Comparison of ENCODE assay signal across 9 mouse cellular contexts in the genomic region with DNA sequence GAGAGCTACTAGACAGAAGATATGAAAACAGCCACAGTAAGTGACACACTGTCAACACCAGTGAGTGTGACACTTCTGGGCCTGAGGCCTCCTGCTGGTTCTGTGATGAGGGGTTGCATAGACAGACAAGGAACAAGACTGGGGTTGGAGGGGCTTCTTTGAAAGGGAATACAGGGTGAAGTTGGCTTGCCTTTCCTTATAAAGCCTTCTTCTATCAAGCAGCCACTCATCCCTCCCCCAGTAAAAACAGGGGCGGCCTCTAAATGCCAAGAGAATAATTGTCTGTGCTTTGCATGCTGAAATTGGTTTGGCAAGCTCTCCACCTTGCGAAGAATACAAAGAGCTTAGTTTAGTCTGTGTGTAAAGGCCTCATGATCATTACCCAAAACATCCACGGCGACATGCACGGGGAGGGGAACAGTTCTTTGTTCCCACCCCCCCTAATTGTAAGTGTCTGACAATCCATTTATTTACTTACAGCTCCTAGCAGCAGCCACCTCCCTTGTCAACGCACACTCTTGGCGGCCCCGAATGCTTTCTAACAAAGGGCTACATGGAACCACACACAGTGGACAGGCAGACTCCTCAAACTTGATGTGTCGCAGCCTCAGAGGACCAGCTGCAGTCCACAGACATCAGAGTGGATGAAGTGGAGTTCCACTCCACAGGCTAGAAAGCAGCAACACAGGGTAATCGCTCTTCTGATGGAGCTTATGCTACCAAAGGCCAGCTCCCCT.
DNase-seq lines count a peak whose midpoint lies in the region; ATAC-seq and TF ChIP-seq lines count a peak whose summit lies in the region.
"Had no signal": no experiment of that assay in that cellular context is flagged by ENCODE, and none has a peak within 500 bp of the region (broad histone marks: within the 10 kb centered on the region; RNA-seq: fewer than 3 reads in every experiment).

No protein-coding gene starts in this region.

- H3K4me1 ChIP-seq in intestine, embryonic 15.5 days (replicated peaks), result 0 out of 2 replicates have a peak, but pooled peaks cover 2% of the 10 kb centered on the region
- H3K4me1 ChIP-seq in intestine, postnatal 0 days (replicated peaks; ENCODE audit: control insufficient read depth, insufficient read depth, low read length), result no peaks in the 10 kb centered on the region
- no peaks in the 10 kb centered on the region for H3K4me1 ChIP-seq in hindbrain, embryonic 16.5 days (ENCODE audit: control insufficient read depth, insufficient read depth, low read depth, low read length)
- H3K4me1 ChIP-seq in neural tube, embryonic 12.5 days, result peaks cover 9% of the 10 kb centered on the region

- no peak overlapping the region for H3K9ac ChIP-seq in intestine, embryonic 15.5 days
- H3K9ac ChIP-seq in intestine, postnatal 0 days (ENCODE audit: low read depth, low read length), result no peak overlapping the region
- H3K9ac ChIP-seq in hindbrain, embryonic 16.5 days (ENCODE audit: low read depth, low read length), result no peak overlapping the region
- H3K9ac ChIP-seq in neural tube, embryonic 12.5 days, result no peak overlapping the region

- no peaks in the 10 kb centered on the region for H3K36me3 ChIP-seq in intestine, embryonic 15.5 days
- H3K36me3 ChIP-seq in intestine, postnatal 0 days (ENCODE audit: control insufficient read depth, insufficient read depth), result no peaks in the 10 kb centered on the region
- H3K36me3 ChIP-seq in hindbrain, embryonic 16.5 days (ENCODE audit: control insufficient read depth, insufficient read depth, low read length), result no peaks in the 10 kb centered on the region
- no peaks in the 10 kb centered on the region for H3K36me3 ChIP-seq in neural tube, embryonic 12.5 days

- no peak for TF ChIP-seq CTCF in intestine, postnatal 0 days (IDR thresholded peaks at IDR 0.05; ENCODE audit: low read depth)

- no peaks in the 10 kb centered on the region for H3K9me3 ChIP-seq in intestine, embryonic 15.5 days
- no peaks in the 10 kb centered on the region for H3K9me3 ChIP-seq in intestine, postnatal 0 days (ENCODE audit: control insufficient read depth)
- no peaks in the 10 kb centered on the region for H3K9me3 ChIP-seq in hindbrain, embryonic 16.5 days (ENCODE audit: control insufficient read depth, low read length)
- no peaks in the 10 kb centered on the region for H3K9me3 ChIP-seq in neural tube, embryonic 12.5 days

- H3K4me3 ChIP-seq in intestine, embryonic 15.5 days (replicated peaks), result no peak overlapping the region
- H3K4me3 ChIP-seq in intestine, postnatal 0 days (ENCODE audit: low read depth, low read length), result no peak overlapping the region
- no peak overlapping the region for H3K4me3 ChIP-seq in hindbrain, embryonic 16.5 days (ENCODE audit: low read length)
- no peak overlapping the region for H3K4me3 ChIP-seq in neural tube, embryonic 12.5 days

- WGBS in intestine, embryonic 15.5 days, result 65% methylated on average over 10 of the region's 10 CpGs
- WGBS in intestine, postnatal 0 days, result 69% methylated on average over 10 of the region's 10 CpGs
- 29% methylated on average over 10 of the region's 10 CpGs for WGBS in hindbrain, embryonic 16.5 days
- WGBS in neural tube, embryonic 12.5 days, result 34% methylated on average over 10 of the region's 10 CpGs

- H3K27me3 ChIP-seq in intestine, embryonic 15.5 days (replicated peaks), result no peaks in the 10 kb centered on the region
- H3K27me3 ChIP-seq in intestine, postnatal 0 days (replicated peaks; ENCODE audit: control insufficient read depth, insufficient read depth, low read length), result no peaks in the 10 kb centered on the region
- no peaks in the 10 kb centered on the region for H3K27me3 ChIP-seq in hindbrain, embryonic 16.5 days (replicated peaks; ENCODE audit: control insufficient read depth, insufficient read depth, low read length)
- H3K27me3 ChIP-seq in neural tube, embryonic 12.5 days (replicated peaks), result no peaks in the 10 kb centered on the region

- peak; percentile 48 for DNase-seq in fibroblast of lung, adult 2 months (ENCODE audit: low read depth)
- DNase-seq in kidney, adult 11 months, result no peak
- DNase-seq in embryo, embryonic 10 days (ENCODE audit: low spot score), result no peak
- DNase-seq: kidney, adult 2 months had no signal

- H3K27ac ChIP-seq in intestine, embryonic 15.5 days, result 0 out of 2 replicates have a peak overlapping the region, but pooled peaks have one; percentile 22
- no peak overlapping the region for H3K27ac ChIP-seq in intestine, postnatal 0 days (ENCODE audit: low read depth, low read length)
- no peak overlapping the region for H3K27ac ChIP-seq in hindbrain, embryonic 16.5 days (ENCODE audit: low read depth, low read length)
- H3K27ac ChIP-seq in neural tube, embryonic 12.5 days, result no peak overlapping the region

- no peak overlapping the region for H3K4me2 ChIP-seq in intestine, embryonic 15.5 days (replicated peaks)
- H3K4me2 ChIP-seq in intestine, postnatal 0 days (replicated peaks; ENCODE audit: low read depth), result no peak overlapping the region
- H3K4me2 ChIP-seq in hindbrain, embryonic 16.5 days (ENCODE audit: low read length), result no peak overlapping the region
- H3K4me2 ChIP-seq in neural tube, embryonic 12.5 days (replicated peaks), result no peak overlapping the region

- peak; percentile 23 for ATAC-seq in intestine, embryonic 15.5 days
- ATAC-seq in intestine, postnatal 0 days, result no peak
- peak; percentile 95 for ATAC-seq in hindbrain, embryonic 16.5 days
- peak; percentile 79 for ATAC-seq in neural tube, embryonic 12.5 days (ENCODE audit: low FRiP score, low read depth)
- ATAC-seq in inflammation-experienced regulatory T-cells, adult 6 months, result no peak

Comparison
In these comparisons a context has a peak if more than half of its experiments do, and no peak if none do; other contexts are left out.
1. ATAC-seq: peak in intestine, embryonic 15.5 days (single experiment), hindbrain, embryonic 16.5 days (single experiment) and neural tube, embryonic 12.5 days (single experiment); none in intestine, postnatal 0 days (single experiment) and inflammation-experienced regulatory T-cells, adult 6 months (single experiment).